Mouse (Mus musculus): ENCODE data around the gene Dchs2. TPM values are rescaled to one million over a fixed set of nuclear protein-coding genes. Genes with fewer than 3 reads are reported as not detected.

Gene Dchs2
- polyA plus RNA-seq (2015; fragmentation: Nextera tagmentation; extraction: Ambion mirVana) = 0.07 and 0.08 TPM in 2 replicates

DNA sequence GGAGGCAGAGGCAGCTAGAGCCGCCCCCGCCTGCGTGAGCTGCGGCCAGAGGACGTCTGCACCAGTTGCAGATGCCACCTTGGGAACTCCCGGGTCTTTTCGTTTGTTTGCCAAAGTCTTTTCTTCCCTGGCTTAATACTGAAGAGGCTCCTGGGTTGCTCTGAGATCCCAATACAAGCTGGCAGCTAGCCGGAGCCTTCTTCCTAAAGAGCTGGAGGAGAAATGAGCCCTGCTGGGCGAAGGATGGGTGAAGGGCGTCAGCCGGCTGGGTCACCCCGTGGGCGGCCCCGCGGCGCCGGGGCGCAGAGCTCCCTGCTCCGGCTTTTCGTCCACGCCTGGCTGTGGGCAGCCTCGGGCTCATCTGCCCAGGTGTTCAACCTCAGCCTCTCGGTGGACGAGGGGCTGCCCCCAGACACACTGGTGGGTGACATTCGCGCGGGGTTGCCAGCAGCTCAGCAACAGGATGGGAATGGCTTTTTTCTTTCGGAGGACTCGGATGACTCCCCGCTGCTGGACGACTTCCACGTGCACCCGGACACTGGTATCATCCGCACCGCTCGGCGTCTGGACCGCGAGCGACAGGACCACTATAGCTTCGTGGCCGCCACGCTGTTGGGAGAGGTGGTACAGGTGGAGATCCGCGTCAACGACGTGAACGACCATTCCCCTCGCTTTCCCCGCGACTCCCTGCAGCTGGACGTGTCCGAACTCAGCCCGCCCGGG, at the start of gene Dchs2:
Gene Dchs2 (plus strand): TSS at position 223 of the 723 bp plus-strand sequence.
- Histone ChIP-seq H3K9me3 (ENCODE audit: control insufficient read depth) (no peaks in the 10 kb centered on the region), H3K27ac (ENCODE audit: low read depth, low read length) (no peak within 1 kb of the TSS), H3K4me1 (replicated peaks; ENCODE audit: control insufficient read depth, insufficient read depth, low read length) (0 out of 2 replicates have a peak, but pooled peaks cover 3% of the 10 kb centered on the region), H3K4me3 (ENCODE audit: low read depth, low read length) (peak within 1 kb of the TSS; percentile 48), H3K4me2 (replicated peaks; ENCODE audit: low read depth) (peak within 1 kb of the TSS; percentile 85), H3K27me3 (replicated peaks; ENCODE audit: control insufficient read depth, insufficient read depth, low read length) (peaks cover 47% of the 10 kb centered on the region), H3K9ac (ENCODE audit: low read depth, low read length) (peak within 1 kb of the TSS; percentile 11; the same call in 1 of the 2 replicates), H3K36me3 (ENCODE audit: control insufficient read depth, insufficient read depth) (no peaks in the 10 kb centered on the region)
- ATAC-seq = no peak
- under 1% methylated on average over 55 of the region's 55 CpGs for WGBS
- TF ChIP-seq CTCF (IDR thresholded peaks at IDR 0.05; ENCODE audit: low read depth) = no peak

DNA sequence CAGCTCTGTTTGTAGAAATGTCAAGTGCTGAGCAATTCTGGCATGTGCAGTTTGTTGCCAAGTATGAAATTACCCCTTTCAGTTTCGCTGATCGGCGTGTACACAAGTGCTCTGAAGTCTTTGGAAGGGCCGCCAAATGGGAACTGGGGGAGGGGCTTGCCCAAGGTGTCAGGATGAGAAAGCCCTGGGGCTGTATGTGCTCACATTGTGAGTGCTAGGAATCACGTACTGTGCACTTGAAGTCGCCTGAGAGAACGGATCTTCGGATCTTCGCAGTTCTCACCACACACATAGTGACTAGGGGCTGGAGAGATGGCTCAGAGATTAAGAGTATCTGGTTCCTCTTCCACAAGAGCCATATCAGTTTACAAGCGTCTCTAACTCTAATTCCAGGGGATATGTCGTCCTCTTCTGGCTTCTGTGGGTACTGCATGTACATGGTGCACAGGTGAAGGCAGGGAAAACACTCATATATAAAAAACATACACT, 47.1 kb upstream of the Dchs2 start:
- Histone ChIP-seq H3K9ac (ENCODE audit: low read depth, low read length) (no peak overlapping the region), H3K4me1 (replicated peaks; ENCODE audit: control insufficient read depth, insufficient read depth, low read length) (no peaks in the 10 kb centered on the region), H3K36me3 (ENCODE audit: control insufficient read depth, insufficient read depth) (no peaks in the 10 kb centered on the region), H3K27me3 (replicated peaks; ENCODE audit: control insufficient read depth, insufficient read depth, low read length) (no peaks in the 10 kb centered on the region), H3K4me2 (replicated peaks; ENCODE audit: low read depth) (peak overlapping the region; percentile 67), H3K27ac (ENCODE audit: low read depth, low read length) (no peak overlapping the region), H3K9me3 (ENCODE audit: control insufficient read depth) (no peaks in the 10 kb centered on the region), H3K4me3 (ENCODE audit: low read depth, low read length) (peak overlapping the region; percentile 33)
- peak; percentile 97 for TF ChIP-seq CTCF (IDR thresholded peaks at IDR 0.05; ENCODE audit: low read depth)
- peak; percentile 51; the same call in 1 of the 2 replicates for ATAC-seq
- 3% methylated on average over 11 of the region's 11 CpGs for WGBS

DNA sequence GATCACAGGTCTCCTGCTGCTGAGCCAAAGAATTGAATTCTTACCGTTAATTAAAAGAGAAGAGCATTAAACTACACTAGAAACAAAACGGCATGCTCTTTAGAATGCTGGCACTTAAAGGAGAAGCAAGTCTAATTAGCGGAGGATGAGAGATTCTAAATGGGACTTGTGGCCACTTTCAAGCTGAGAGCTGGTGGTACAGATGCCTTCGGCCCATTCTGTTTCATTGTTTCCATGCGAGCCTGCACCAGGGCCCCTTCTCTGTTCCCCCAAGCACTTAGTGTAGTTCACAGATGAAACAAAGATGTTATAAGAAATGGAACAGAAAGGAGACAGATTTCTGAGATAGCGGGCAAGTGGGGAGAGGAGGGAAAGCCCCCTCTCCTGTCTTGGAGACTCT, 30.2 kb upstream of the Dchs2 start:
- Histone ChIP-seq H3K4me3 (ENCODE audit: low read depth, low read length) (no peak overlapping the region), H3K36me3 (ENCODE audit: control insufficient read depth, insufficient read depth) (no peaks in the 10 kb centered on the region), H3K27me3 (replicated peaks; ENCODE audit: control insufficient read depth, insufficient read depth, low read length) (no peaks in the 10 kb centered on the region), H3K4me1 (replicated peaks; ENCODE audit: control insufficient read depth, insufficient read depth, low read length) (no peaks in the 10 kb centered on the region), H3K9me3 (ENCODE audit: control insufficient read depth) (no peaks in the 10 kb centered on the region), H3K27ac (ENCODE audit: low read depth, low read length) (no peak overlapping the region), H3K9ac (ENCODE audit: low read depth, low read length) (no peak overlapping the region), H3K4me2 (replicated peaks; ENCODE audit: low read depth) (no peak overlapping the region)
- 88% methylated on average over 6 of the region's 6 CpGs for WGBS
- no peak for ATAC-seq
- no peak for TF ChIP-seq CTCF (IDR thresholded peaks at IDR 0.05; ENCODE audit: low read depth)

DNA sequence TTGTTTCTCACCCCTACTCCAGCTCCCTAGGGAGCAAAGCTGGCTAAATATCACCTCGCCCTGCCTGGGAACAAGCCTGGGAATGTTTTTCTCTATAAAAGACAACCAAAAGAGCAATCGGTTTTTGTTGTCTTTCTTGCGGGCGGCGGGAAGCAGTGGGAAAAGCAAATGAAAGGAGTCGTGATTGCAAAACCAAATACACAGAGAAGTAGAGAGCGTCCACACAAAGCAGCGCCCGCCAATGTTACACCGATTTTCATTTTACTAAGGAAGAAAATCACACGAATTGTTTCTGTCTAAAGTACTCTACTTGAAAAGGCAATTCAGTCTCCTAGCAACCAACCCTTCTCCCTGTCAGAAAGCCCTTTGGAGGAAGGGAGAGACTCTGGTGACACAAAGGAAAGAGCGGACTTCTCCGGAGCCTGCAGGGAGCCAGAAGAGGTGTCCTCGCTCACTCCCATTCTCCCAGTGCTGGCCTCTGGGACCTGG, 29.2 kb upstream of the Dchs2 start:
- H3K4me3 ChIP-seq (ENCODE audit: low read depth, low read length) = peak overlapping the region; percentile 16

GRCm38 (mm10) chr3:83099139-83099538, 28.6 kb upstream of the Dchs2 start:
- TF ChIP-seq CTCF (IDR thresholded peaks at IDR 0.05; ENCODE audit: low read depth) = no peak
- Histone ChIP-seq H3K9me3 (ENCODE audit: control insufficient read depth) (no peaks in the 10 kb centered on the region), H3K27ac (ENCODE audit: low read depth, low read length) (no peak overlapping the region), H3K4me3 (ENCODE audit: low read depth, low read length) (no peak overlapping the region), H3K4me1 (replicated peaks; ENCODE audit: control insufficient read depth, insufficient read depth, low read length) (no peaks in the 10 kb centered on the region), H3K4me2 (replicated peaks; ENCODE audit: low read depth) (peak overlapping the region; percentile 52), H3K27me3 (replicated peaks; ENCODE audit: control insufficient read depth, insufficient read depth, low read length) (no peaks in the 10 kb centered on the region), H3K36me3 (ENCODE audit: control insufficient read depth, insufficient read depth) (no peaks in the 10 kb centered on the region), H3K9ac (ENCODE audit: low read depth, low read length) (no peak overlapping the region)
- WGBS = 94% methylated on average over 1 of the region's 1 CpGs
- ATAC-seq = no peak

More for the DNA sequence above, 29.2 kb upstream of the Dchs2 start:
- no peaks in the 10 kb centered on the region for H3K27me3 ChIP-seq (replicated peaks; ENCODE audit: control insufficient read depth, insufficient read depth, low read length)
- H3K4me2 ChIP-seq (replicated peaks; ENCODE audit: low read depth) = peak overlapping the region; percentile 52
- ATAC-seq = no peak
- no peaks in the 10 kb centered on the region for H3K4me1 ChIP-seq (replicated peaks; ENCODE audit: control insufficient read depth, insufficient read depth, low read length)
- no peak for TF ChIP-seq CTCF (IDR thresholded peaks at IDR 0.05; ENCODE audit: low read depth)
- H3K9me3 ChIP-seq (ENCODE audit: control insufficient read depth) = no peaks in the 10 kb centered on the region
- H3K36me3 ChIP-seq (ENCODE audit: control insufficient read depth, insufficient read depth) = no peaks in the 10 kb centered on the region
- H3K27ac ChIP-seq (ENCODE audit: low read depth, low read length) = no peak overlapping the region
- WGBS = 15% methylated on average over 14 of the region's 14 CpGs
- H3K9ac ChIP-seq (ENCODE audit: low read depth, low read length) = no peak overlapping the region

DNA sequence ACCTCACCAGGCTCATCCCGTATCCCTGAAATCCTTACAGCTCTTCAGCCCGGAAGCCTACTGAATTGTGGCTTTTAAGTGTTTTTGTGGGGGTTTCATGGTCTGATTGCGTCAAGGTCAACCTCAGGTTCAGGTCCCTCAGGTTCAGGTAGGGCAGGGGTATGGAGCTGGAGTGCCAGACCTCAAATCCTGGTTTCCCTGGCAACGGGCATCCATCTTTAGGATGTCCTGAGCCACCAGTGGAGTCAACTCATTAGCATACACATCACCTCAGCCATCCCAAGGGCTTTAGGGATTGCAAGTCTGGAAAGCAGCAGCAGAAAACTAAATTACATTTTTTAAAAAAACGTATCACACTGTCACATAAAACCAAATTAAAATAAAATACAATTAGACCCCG, 28.1 kb upstream of the Dchs2 start:
- no peak overlapping the region for H3K27ac ChIP-seq (ENCODE audit: low read depth, low read length)
- whole genome bisulfite sequencing = 86% methylated on average over 6 of the region's 6 CpGs
- no peak for ATAC-seq

More for the DNA sequence above, 28.1 kb upstream of the Dchs2 start:
- H3K9ac ChIP-seq (ENCODE audit: low read depth, low read length) = no peak overlapping the region
- H3K4me1 ChIP-seq (replicated peaks; ENCODE audit: control insufficient read depth, insufficient read depth, low read length) = no peaks in the 10 kb centered on the region
- H3K36me3 ChIP-seq (ENCODE audit: control insufficient read depth, insufficient read depth) = no peaks in the 10 kb centered on the region
- H3K4me2 ChIP-seq (replicated peaks; ENCODE audit: low read depth) = no peak overlapping the region
- H3K27me3 ChIP-seq (replicated peaks; ENCODE audit: control insufficient read depth, insufficient read depth, low read length) = no peaks in the 10 kb centered on the region
- no peaks in the 10 kb centered on the region for H3K9me3 ChIP-seq (ENCODE audit: control insufficient read depth)
- TF ChIP-seq CTCF (IDR thresholded peaks at IDR 0.05; ENCODE audit: low read depth) = no peak
- H3K4me3 ChIP-seq (ENCODE audit: low read depth, low read length) = no peak overlapping the region

Measured in intestine, postnatal 0 days (tissue).